Mouse (Mus musculus): ENCODE data around the gene Gm13539. TPM values are rescaled to one million over a fixed set of nuclear protein-coding genes. Genes with fewer than 3 reads are reported as not detected.

Gm13539 gene
- polyA plus RNA-seq, 1 experiment from 2014 or later, result 1.2 TPM

DNA sequence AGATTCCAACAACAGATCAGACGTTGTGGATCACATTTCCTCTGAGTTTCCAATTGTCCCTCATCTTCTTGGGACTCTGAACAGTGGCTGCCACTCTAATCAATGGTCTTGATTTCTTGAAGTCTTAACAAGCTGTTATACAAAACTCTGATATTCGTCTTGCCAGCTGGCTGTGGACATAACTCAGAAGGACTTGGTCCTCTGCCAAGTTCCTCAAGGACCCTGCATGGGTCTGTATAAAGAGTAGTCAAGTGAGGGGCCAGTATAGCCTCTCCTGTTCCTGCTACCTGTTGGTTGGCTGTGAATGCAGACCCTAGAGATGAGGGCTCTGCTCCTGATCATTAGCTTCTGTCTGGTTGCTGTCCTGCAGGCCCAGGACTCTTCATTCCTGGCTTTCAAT is 16.8 kb upstream of the Gm13539 start, which contains the start of gene Lcn3:
Lcn3 (plus strand) TSS at position 301 of the 400 bp plus-strand sequence.
- 25% methylated on average over 2 of the region's 2 CpGs for WGBS
- DNase-seq (ENCODE audit: low spot score), result no peak
- Histone ChIP-seq H3K9ac (ENCODE audit: low read length) (no peak within 1 kb of the TSS), H3K4me3 (ENCODE audit: low read depth, low read length) (no peak within 1 kb of the TSS), H3K27ac (replicated peaks) (no peak within 1 kb of the TSS), H3K27me3 (ENCODE audit: control insufficient read depth, insufficient read depth, low read length) (no peaks in the 10 kb centered on the region), H3K9me3 (ENCODE audit: control insufficient read depth, low read length) (no peaks in the 10 kb centered on the region), H3K4me1 (replicated peaks; ENCODE audit: control insufficient read depth, insufficient read depth) (no peaks in the 10 kb centered on the region), H3K36me3 (ENCODE audit: control insufficient read depth, insufficient read depth, low read length) (no peaks in the 10 kb centered on the region), H3K4me2 (replicated peaks; ENCODE audit: low read depth) (no peak within 1 kb of the TSS)
- ATAC-seq (ENCODE audit: low FRiP score, low TSS enrichment), result no peak
- TF ChIP-seq EP300 (optimal IDR thresholded peaks at IDR 0.05), result no peak
- TF ChIP-seq CTCF (IDR thresholded peaks at IDR 0.05; ENCODE audit: low read depth), result no peak

DNA sequence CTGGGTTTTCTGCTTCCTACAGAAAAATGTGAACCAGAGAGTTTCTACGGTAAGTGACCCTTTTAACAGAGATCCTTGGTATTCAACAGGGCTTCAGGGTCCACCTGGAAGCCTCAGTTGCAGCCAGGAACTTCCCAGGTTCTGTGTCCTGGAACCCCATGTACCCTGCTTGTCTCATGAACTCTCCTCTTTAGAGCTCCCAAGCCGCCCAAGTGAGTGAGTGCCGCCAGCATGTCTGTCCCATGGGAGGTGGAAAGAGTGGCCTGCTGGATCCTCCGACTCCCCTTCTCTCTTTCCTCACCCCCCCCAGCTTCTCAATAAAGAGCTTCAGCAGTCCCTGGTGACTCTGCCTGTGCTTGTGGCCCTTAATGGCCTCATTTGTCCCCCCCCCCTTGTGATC is 14.3 kb upstream of the Gm13539 start:
- no peak for ATAC-seq (ENCODE audit: low FRiP score, low TSS enrichment)
- Histone ChIP-seq H3K4me2 (replicated peaks; ENCODE audit: low read depth) (no peak overlapping the region), H3K27me3 (ENCODE audit: control insufficient read depth, insufficient read depth, low read length) (no peaks in the 10 kb centered on the region), H3K36me3 (ENCODE audit: control insufficient read depth, insufficient read depth, low read length) (no peaks in the 10 kb centered on the region), H3K9ac (ENCODE audit: low read length) (no peak overlapping the region), H3K4me1 (replicated peaks; ENCODE audit: control insufficient read depth, insufficient read depth) (no peaks in the 10 kb centered on the region), H3K9me3 (ENCODE audit: control insufficient read depth, low read length) (no peaks in the 10 kb centered on the region), H3K27ac (replicated peaks) (no peak overlapping the region), H3K4me3 (ENCODE audit: low read depth, low read length) (no peak overlapping the region)
- WGBS, result 80% methylated on average over 4 of the region's 4 CpGs
- no peak for TF ChIP-seq EP300 (optimal IDR thresholded peaks at IDR 0.05)
- TF ChIP-seq CTCF (IDR thresholded peaks at IDR 0.05; ENCODE audit: low read depth), result no peak
- DNase-seq (ENCODE audit: low spot score), result no peak

DNA sequence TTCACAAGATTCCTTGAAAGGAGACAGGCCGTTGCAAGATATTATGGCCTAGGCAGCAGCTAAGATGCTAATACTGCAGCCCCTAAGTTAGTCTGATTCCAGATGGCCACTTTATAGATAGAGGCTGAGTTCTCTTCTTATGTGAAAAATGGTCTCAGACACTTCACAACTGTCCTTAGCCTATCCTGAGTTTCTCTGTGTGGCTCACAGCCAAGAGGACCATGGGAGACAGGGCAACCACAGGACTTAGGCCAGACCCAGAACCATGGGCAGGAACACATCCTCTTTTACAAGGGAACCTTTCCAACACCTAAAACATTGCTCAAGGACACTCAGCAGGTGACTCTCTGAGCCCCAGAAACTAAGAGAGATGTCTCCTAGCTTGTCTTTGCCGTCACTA is 8.6 kb upstream of the Gm13539 start:
- H3K27me3 ChIP-seq (ENCODE audit: control insufficient read depth, insufficient read depth, low read length), result no peaks in the 10 kb centered on the region
- no peak for DNase-seq (ENCODE audit: low spot score)
- ATAC-seq (ENCODE audit: low FRiP score, low TSS enrichment), result no peak
- no peak for TF ChIP-seq EP300 (optimal IDR thresholded peaks at IDR 0.05)
- TF ChIP-seq CTCF (IDR thresholded peaks at IDR 0.05; ENCODE audit: low read depth), result no peak
- no peak overlapping the region for H3K27ac ChIP-seq (replicated peaks)
- H3K4me3 ChIP-seq (ENCODE audit: low read depth, low read length), result no peak overlapping the region
- no peaks in the 10 kb centered on the region for H3K9me3 ChIP-seq (ENCODE audit: control insufficient read depth, low read length)
- WGBS, result 77% methylated on average over 2 of the region's 2 CpGs
- no peak overlapping the region for H3K4me2 ChIP-seq (replicated peaks; ENCODE audit: low read depth)
- H3K9ac ChIP-seq (ENCODE audit: low read length), result no peak overlapping the region
- H3K4me1 ChIP-seq (replicated peaks; ENCODE audit: control insufficient read depth, insufficient read depth), result no peaks in the 10 kb centered on the region
- H3K36me3 ChIP-seq (ENCODE audit: control insufficient read depth, insufficient read depth, low read length), result no peaks in the 10 kb centered on the region

DNA sequence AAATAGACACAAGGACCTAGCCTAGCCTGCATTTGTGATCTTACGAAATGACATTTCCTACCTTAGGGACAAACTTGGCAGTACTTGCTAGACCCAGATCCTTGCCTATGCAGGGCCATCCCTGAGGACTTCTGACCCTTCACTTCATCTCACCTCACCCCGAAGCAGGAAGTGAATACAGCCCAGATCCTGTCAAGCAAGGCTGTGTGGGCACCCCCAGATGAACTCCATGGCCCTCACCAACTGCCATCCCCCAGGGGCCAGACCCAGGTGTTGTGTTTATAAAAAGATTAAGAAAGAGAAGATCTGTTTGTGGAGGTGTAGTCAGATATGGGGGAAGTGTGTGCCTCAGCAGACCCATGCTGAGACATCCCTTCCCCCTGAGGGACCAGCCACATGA is 7.4 kb upstream of the Gm13539 start:
- no peak overlapping the region for H3K27ac ChIP-seq (replicated peaks)
- TF ChIP-seq CTCF (IDR thresholded peaks at IDR 0.05; ENCODE audit: low read depth) (no peak), EP300 (optimal IDR thresholded peaks at IDR 0.05) (no peak)
- H3K36me3 ChIP-seq (ENCODE audit: control insufficient read depth, insufficient read depth, low read length), result no peaks in the 10 kb centered on the region
- H3K4me1 ChIP-seq (replicated peaks; ENCODE audit: control insufficient read depth, insufficient read depth), result no peaks in the 10 kb centered on the region
- H3K27me3 ChIP-seq (ENCODE audit: control insufficient read depth, insufficient read depth, low read length), result no peaks in the 10 kb centered on the region
- no peak overlapping the region for H3K9ac ChIP-seq (ENCODE audit: low read length)
- 79% methylated on average over 2 of the region's 2 CpGs for WGBS
- H3K4me2 ChIP-seq (replicated peaks; ENCODE audit: low read depth), result no peak overlapping the region
- no peaks in the 10 kb centered on the region for H3K9me3 ChIP-seq (ENCODE audit: control insufficient read depth, low read length)
- no peak for ATAC-seq (ENCODE audit: low FRiP score, low TSS enrichment)
- H3K4me3 ChIP-seq (ENCODE audit: low read depth, low read length), result no peak overlapping the region
- no peak for DNase-seq (ENCODE audit: low spot score)

DNA sequence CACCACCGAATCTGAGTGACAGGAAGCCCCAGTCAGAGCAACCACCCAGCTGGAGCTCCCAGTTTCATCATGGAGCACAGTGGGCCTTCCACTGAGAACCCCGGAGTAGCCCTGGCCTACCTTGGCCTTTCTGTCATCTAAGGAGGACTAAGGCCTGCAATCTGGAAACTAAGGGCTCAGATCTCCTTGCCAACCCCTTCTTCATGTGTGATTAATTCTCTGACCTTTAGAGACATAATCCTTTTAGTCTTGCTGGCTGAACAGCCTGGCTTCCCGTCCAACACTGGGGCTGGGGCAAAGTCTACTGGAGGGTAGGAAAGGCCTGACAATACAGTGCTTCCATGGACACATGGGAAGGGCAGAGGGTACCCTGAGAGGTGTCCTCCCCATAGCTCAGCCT is 6.1 kb upstream of the Gm13539 start:
- Histone ChIP-seq H3K27ac (replicated peaks) (no peak overlapping the region), H3K36me3 (ENCODE audit: control insufficient read depth, insufficient read depth, low read length) (no peaks in the 10 kb centered on the region), H3K4me1 (replicated peaks; ENCODE audit: control insufficient read depth, insufficient read depth) (no peaks in the 10 kb centered on the region), H3K9me3 (ENCODE audit: control insufficient read depth, low read length) (no peaks in the 10 kb centered on the region), H3K4me2 (replicated peaks; ENCODE audit: low read depth) (no peak overlapping the region), H3K27me3 (ENCODE audit: control insufficient read depth, insufficient read depth, low read length) (no peaks in the 10 kb centered on the region), H3K9ac (ENCODE audit: low read length) (no peak overlapping the region), H3K4me3 (ENCODE audit: low read depth, low read length) (no peak overlapping the region)
- no peak for ATAC-seq (ENCODE audit: low FRiP score, low TSS enrichment)
- no peak for DNase-seq (ENCODE audit: low spot score)
- 66% methylated on average over 3 of the region's 3 CpGs for WGBS
- no peak for TF ChIP-seq CTCF (IDR thresholded peaks at IDR 0.05; ENCODE audit: low read depth)
- no peak for TF ChIP-seq EP300 (optimal IDR thresholded peaks at IDR 0.05)

DNA sequence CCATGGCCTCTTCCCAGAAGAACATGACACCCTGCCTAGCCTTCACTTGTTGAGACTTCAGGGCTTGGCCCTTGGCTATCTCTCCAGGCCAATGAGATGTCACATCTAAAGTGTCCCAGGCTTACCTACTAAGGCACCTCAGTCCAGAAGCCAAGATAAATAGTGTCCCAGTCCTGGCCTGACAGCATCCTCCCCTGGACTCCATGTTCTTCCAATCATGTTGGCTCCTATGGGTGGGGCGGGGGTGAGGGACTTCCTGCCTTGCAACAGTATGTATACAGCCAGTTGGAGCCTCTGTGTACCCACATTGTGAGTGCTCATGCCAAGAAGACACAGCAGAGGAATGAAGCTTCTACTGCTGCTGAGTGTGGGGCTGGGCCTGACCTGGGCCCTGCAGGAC is 5.3 kb upstream of the Gm13539 start, which contains the start of gene Lcn11:
Lcn11 (plus strand) TSS at position 301 of the 400 bp plus-strand sequence.
- ATAC-seq (ENCODE audit: low FRiP score, low TSS enrichment) (no peak), DNase-seq (ENCODE audit: low spot score) (no peak)
- Histone ChIP-seq H3K27me3 (ENCODE audit: control insufficient read depth, insufficient read depth, low read length) (no peaks in the 10 kb centered on the region), H3K4me2 (replicated peaks; ENCODE audit: low read depth) (no peak within 1 kb of the TSS), H3K9me3 (ENCODE audit: control insufficient read depth, low read length) (no peaks in the 10 kb centered on the region), H3K4me1 (replicated peaks; ENCODE audit: control insufficient read depth, insufficient read depth) (no peaks in the 10 kb centered on the region), H3K27ac (replicated peaks) (no peak within 1 kb of the TSS), H3K4me3 (ENCODE audit: low read depth, low read length) (no peak within 1 kb of the TSS), H3K9ac (ENCODE audit: low read length) (no peak within 1 kb of the TSS), H3K36me3 (ENCODE audit: control insufficient read depth, insufficient read depth, low read length) (no peaks in the 10 kb centered on the region)
- WGBS, result 88% methylated on average over 1 of the region's 1 CpGs
- TF ChIP-seq EP300 (optimal IDR thresholded peaks at IDR 0.05) (no peak), CTCF (IDR thresholded peaks at IDR 0.05; ENCODE audit: low read depth) (no peak)

Measured in stomach, postnatal 0 days (tissue).